Mouse (Mus musculus) embryonic facial prominence, embryonic 15.5 days (tissue): Measurements from ENCODE around the gene Srms. TPM values are rescaled to one million over a fixed set of nuclear protein-coding genes. Genes with fewer than 3 reads are reported as not detected.

Experiments
- ATAC-seq: fragments of 200-750 bp; cut with Nextera tagmentation; 2 replicates; pipeline ENCODE4 v1.8.0; 2017; ENCODE audit warnings: low read depth, moderate TSS enrichment; ENCODE audit not compliant: insufficient number of reproducible peaks, low FRiP score, low TSS enrichment
- H3K27ac ChIP-seq: fragments of 300-500 bp; sonication (generic); replicated peaks from 2 replicates; pipeline ENCODE4 v1.5.1; 2015; ENCODE audit warnings: mild to moderate bottlenecking, inconsistent platforms
- H3K27me3 ChIP-seq: fragments of 300-500 bp; sonication (generic); 2 replicates; pipeline ENCODE4 v1.6.1; 2015; ENCODE audit warnings: inconsistent platforms
- H3K36me3 ChIP-seq: fragments of 300-500 bp; sonication (generic); 2 replicates; pipeline ENCODE4 v1.6.1; 2015; ENCODE audit warnings: mild to moderate bottlenecking, inconsistent platforms
- H3K4me1 ChIP-seq: fragments of 300-500 bp; sonication (generic); 2 replicates; pipeline ENCODE4 v1.6.1; 2015; ENCODE audit warnings: inconsistent platforms
- H3K4me2 ChIP-seq: fragments of 300-500 bp; sonication (generic); replicated peaks from 2 replicates; pipeline ENCODE4 v1.6.1; 2015; ENCODE audit warnings: mild to moderate bottlenecking, inconsistent platforms
- H3K4me3 ChIP-seq: fragments of 300-500 bp; sonication (generic); replicated peaks from 2 replicates; pipeline ENCODE4 v1.5.1; 2015; ENCODE audit warnings: mild to moderate bottlenecking, inconsistent platforms
- H3K9ac ChIP-seq: fragments of 300-500 bp; sonication (generic); 2 replicates; pipeline ENCODE4 v1.6.1; 2015; ENCODE audit warnings: inconsistent platforms
- H3K9me3 ChIP-seq: fragments of 300-500 bp; sonication (generic); replicated peaks from 2 replicates; pipeline ENCODE4 v1.6.1; 2016; ENCODE audit warnings: inconsistent platforms
- WGBS: fragments of 180-500 bp; shearing (Covaris S2); methylation state at CpG from one replicate; pipeline ENCODE4 v1.1.7; 2015; 5-methylcytosine and 5-hydroxymethylcytosine counted together
- polyA plus RNA-seq: library from polyadenylated mRNA; unstranded; fragments of >200 nt; fragmentation: Nextera tagmentation; extraction: Ambion mirVana; gene quantifications from 2 replicates; pipeline ENCODE4 v1.2.1, GENCODE M21; 2015

Gene Srms
- polyA plus RNA-seq, 1 experiment from 2014 or later: 0.64 TPM

DNA sequence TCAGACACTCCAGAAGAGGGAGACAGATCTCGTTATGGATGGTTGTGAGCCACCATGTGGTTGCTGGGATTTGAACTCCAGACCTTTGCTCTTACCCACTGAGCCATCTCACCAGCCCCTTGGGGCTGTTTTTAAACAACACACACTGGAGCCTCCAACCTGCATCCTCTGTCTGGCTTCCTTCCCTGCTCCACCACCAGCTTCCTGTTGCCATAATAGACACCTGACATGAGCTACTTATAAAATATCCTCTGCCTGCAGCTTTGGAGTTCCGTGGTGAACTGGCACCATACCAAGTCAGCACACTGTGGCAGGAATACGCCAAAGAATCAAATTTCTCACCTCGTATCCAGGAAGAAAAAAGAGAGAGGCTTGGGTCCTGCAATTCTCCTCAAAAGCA is 52.2 kb downstream of the Srms start:
- H3K4me1 ChIP-seq: 0 out of 2 replicates have a peak, but pooled peaks cover 5% of the 10 kb centered on the region
- no peak for ATAC-seq
- no peak overlapping the region for H3K4me2 ChIP-seq
- no peak overlapping the region for H3K9ac ChIP-seq
- WGBS: 51% methylated on average over 4 of the region's 4 CpGs
- H3K4me3 ChIP-seq: no peak overlapping the region
- peaks cover 27% of the 10 kb centered on the region for H3K27me3 ChIP-seq
- no peak overlapping the region for H3K27ac ChIP-seq
- H3K36me3 ChIP-seq: no peaks in the 10 kb centered on the region
- no peaks in the 10 kb centered on the region for H3K9me3 ChIP-seq

DNA sequence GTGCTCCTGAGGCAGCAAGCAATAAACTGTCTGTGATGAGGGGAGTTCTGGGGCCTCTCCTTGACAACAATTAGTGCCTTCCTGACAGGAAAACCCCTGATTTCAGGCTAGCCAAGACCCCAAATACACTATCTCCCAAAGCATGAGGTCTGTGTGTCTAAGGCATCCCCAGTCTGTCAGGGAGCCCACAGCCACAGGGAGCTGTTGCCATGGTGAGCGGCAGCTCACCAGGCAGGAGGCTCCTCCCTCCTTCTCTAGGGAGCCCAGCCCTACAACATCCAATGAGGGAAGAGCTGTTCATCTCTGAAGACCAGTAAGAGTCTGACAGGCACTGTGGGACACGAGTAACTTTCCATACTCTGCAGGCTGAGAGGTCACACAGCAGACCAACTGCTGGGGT is 53.2 kb downstream of the Srms start:
- Histone ChIP-seq H3K27ac (no peak overlapping the region), H3K36me3 (no peaks in the 10 kb centered on the region), H3K9ac (no peak overlapping the region), H3K4me1 (0 out of 2 replicates have a peak, but pooled peaks cover 5% of the 10 kb centered on the region), H3K4me2 (no peak overlapping the region), H3K9me3 (no peaks in the 10 kb centered on the region), H3K27me3 (peaks cover 37% of the 10 kb centered on the region), H3K4me3 (no peak overlapping the region)
- 4% methylated on average over 2 of the region's 2 CpGs for WGBS
- ATAC-seq: peak; percentile 34; the same call in 1 of the 2 replicates

DNA sequence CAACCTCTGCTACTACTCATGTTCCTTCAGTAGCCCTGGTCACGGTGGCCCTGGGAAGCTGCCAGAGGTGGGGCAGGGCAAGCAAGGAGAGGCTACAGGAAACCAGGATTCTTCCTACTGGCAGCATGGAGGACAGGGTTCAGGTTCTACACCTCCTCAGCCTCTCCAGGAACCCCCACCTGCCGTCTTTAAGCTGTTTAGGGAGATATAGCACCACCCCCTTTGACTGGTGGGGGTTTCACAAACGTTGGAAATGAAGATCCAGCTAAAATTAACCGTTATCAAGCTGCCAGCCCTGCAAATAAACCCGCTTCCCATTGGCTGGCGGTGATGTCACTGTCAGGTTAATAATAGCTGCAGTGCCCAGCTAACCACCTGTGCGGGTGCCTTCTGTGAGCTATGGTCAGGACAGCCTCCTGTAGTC is 53.9 kb downstream of the Srms start:
- Histone ChIP-seq H3K4me1 (0 out of 2 replicates have a peak, but pooled peaks cover 5% of the 10 kb centered on the region), H3K9me3 (no peaks in the 10 kb centered on the region), H3K36me3 (no peaks in the 10 kb centered on the region), H3K27ac (no peak overlapping the region), H3K4me2 (no peak overlapping the region), H3K9ac (no peak overlapping the region), H3K4me3 (no peak overlapping the region), H3K27me3 (peaks cover 44% of the 10 kb centered on the region)
- WGBS: 49% methylated on average over 7 of the region's 7 CpGs
- ATAC-seq: no peak

DNA sequence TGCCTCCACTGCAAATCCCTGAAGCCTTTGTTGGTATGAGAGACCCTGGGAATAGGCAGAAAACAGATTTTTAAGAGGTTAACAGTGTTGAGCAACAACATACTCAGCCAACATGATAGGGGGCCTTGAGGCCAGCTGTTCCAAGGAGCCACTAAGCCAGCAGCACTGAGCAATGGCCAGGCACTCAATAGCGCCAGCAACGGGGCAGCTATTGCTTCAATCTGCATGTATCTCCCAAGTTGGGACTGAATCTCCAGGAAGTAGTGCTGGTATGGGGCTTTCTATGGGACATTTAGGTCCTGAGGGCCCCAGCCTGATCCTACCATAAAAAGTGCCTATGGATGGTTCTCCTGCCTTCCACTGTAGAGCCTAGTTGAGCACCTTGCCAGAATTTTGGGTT is 54.5 kb downstream of the Srms start:
- no peak for ATAC-seq
- no peak overlapping the region for H3K9ac ChIP-seq
- 89% methylated on average over 2 of the region's 2 CpGs for WGBS
- H3K9me3 ChIP-seq: no peaks in the 10 kb centered on the region
- 0 out of 2 replicates have a peak, but pooled peaks cover 5% of the 10 kb centered on the region for H3K4me1 ChIP-seq
- no peaks in the 10 kb centered on the region for H3K36me3 ChIP-seq
- H3K4me3 ChIP-seq: no peak overlapping the region
- H3K27ac ChIP-seq: no peak overlapping the region
- H3K4me2 ChIP-seq: no peak overlapping the region
- H3K27me3 ChIP-seq: peaks cover 48% of the 10 kb centered on the region

DNA sequence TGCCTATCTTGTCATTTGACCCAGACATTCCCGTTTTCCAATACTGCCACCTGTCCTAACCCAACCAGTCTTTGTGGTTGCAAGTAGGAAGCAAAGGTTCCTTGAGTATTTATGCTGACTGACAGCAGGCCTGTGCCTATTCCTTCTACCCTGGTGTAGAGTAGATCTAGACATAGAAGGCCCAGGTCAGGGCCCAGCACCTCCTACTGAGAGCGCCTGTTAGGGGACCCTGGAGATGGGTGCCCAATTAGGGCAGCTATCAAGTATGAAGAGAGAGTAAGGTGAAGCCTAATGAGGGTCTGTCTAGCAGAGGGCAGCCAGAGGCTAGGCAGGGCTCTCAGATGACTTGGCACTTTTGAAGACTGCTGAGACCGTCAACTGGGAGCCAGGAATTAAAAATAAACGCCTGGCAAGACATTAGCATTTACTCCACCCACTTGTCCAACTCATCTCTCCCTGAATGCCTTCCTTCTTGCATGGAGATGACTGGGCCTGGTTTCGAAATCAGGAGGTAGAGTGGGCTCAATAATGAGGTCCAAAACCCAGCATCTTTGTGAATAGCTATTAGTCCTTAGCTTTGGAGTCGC is 55.2 kb downstream of the Srms start:
- 72% methylated on average over 6 of the region's 6 CpGs for WGBS
- no peak overlapping the region for H3K27ac ChIP-seq
- H3K27me3 ChIP-seq: peaks cover 52% of the 10 kb centered on the region
- no peak for ATAC-seq
- H3K4me1 ChIP-seq: 0 out of 2 replicates have a peak, but pooled peaks cover 5% of the 10 kb centered on the region
- H3K9ac ChIP-seq: no peak overlapping the region
- H3K36me3 ChIP-seq: no peaks in the 10 kb centered on the region
- H3K4me2 ChIP-seq: no peak overlapping the region
- H3K4me3 ChIP-seq: no peak overlapping the region
- no peaks in the 10 kb centered on the region for H3K9me3 ChIP-seq

DNA sequence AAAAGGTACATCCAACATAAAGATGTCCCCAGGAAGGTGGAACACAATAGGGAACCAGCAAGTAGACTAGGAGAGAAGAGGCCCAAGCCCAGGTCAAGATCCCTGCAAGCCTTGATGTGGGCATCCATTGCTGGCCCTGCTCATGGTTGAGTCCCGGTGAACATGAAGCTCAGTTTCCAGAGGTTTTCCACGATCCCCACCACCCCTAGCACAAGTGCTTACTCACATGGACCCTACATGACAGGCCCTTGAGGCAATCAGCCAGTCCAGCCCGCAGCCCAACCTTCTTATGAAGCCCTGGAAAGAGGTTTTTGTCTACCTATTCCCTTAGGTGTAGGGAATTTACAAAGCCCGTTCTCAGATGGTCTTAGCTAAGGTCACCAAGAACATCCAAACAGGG is 55.8 kb downstream of the Srms start:
- H3K9me3 ChIP-seq: no peaks in the 10 kb centered on the region
- 71% methylated on average over 4 of the region's 4 CpGs for WGBS
- H3K27me3 ChIP-seq: peaks cover 55% of the 10 kb centered on the region
- no peak overlapping the region for H3K9ac ChIP-seq
- no peak overlapping the region for H3K4me2 ChIP-seq
- no peak overlapping the region for H3K27ac ChIP-seq
- 0 out of 2 replicates have a peak, but pooled peaks cover 5% of the 10 kb centered on the region for H3K4me1 ChIP-seq
- no peak for ATAC-seq
- H3K36me3 ChIP-seq: no peaks in the 10 kb centered on the region
- no peak overlapping the region; the same call in 1 of the 2 replicates for H3K4me3 ChIP-seq

DNA sequence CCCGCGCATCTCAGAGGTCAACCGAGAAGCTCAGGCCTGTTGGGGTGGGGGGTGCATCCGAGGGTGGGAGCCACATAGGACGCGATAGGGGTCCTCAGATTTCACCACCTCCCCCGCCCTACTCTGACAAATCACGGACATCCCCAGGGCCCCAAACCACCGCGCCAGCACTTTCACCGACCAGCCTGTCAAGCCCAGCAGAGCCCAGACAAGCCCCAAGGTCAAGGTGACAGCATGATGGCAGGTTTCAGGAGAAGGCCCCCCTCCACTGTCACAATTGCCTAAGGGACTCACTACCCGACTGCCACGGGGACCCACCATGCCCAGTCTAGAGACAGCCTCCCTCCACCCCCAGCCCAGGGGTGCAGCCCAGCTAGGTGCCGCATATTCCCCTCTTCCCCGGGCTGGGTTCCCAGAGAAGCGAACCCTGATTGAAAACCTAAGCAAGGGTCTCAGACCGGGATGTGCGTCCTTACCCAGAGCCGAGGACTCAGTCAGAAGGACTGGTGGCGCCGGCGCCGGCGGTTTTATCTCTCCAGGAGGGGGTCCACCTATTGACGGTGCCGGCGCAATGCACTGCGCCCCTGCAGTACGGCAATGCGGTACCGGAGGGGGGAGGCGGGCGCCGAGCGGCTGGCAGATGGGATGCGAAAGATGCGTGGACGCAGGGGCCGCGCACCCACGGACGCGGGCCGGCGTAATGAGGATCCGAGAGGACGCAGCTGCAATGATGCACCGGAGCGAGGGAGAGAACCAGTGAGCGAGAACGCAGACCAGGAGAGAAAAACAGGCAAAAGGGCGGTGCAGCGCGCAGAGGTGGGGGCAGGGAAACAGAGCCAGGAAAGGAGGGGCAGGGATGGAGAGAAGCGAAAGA is 56.5 kb downstream of the Srms start, which contains the start of gene Eef1a2:
Eef1a2 (minus strand) TSS at position 767 of the 874 bp plus-strand sequence.
- 3% methylated on average over 55 of the region's 55 CpGs for WGBS
- no peaks in the 10 kb centered on the region for H3K9me3 ChIP-seq
- H3K4me2 ChIP-seq: peak within 1 kb of the TSS; percentile 37
- no peak within 1 kb of the TSS for H3K9ac ChIP-seq
- 0 out of 2 replicates have a peak, but pooled peaks cover 5% of the 10 kb centered on the region for H3K4me1 ChIP-seq
- no peaks in the 10 kb centered on the region for H3K36me3 ChIP-seq
- H3K4me3 ChIP-seq: peak within 1 kb of the TSS; percentile 23
- peaks cover 55% of the 10 kb centered on the region for H3K27me3 ChIP-seq
- no peak for ATAC-seq
- H3K27ac ChIP-seq: no peak within 1 kb of the TSS

DNA sequence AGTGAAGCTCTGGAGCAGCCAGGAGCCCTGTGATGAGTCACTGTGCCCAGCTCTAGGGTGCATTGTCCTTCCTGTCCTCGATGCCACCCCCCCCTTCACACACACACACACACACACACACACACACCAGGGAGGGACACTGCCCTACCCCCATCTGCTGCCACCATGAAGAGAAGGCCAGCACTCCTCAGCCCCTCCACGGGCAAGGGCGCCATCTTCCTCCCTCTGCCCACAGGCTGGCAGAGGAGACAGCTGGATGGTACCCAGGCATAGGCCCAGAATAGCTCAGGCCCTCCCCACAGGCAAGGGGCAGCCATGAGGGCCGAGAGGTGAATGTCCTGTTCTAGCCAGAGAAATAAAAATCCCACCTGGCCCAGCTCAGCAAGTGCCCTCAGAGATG is 57.2 kb downstream of the Srms start:
- Histone ChIP-seq H3K9me3 (no peaks in the 10 kb centered on the region), H3K4me3 (no peak overlapping the region), H3K36me3 (no peaks in the 10 kb centered on the region), H3K9ac (no peak overlapping the region), H3K27ac (no peak overlapping the region), H3K27me3 (peaks cover 60% of the 10 kb centered on the region), H3K4me2 (no peak overlapping the region), H3K4me1 (0 out of 2 replicates have a peak, but pooled peaks cover 5% of the 10 kb centered on the region)
- 62% methylated on average over 4 of the region's 4 CpGs for WGBS
- ATAC-seq: no peak

Other genes with a start within 250 kb of the Srms start
- gene Arfgap1, start 246.0 kb downstream of the Srms start, polyA plus RNA-seq: 135 and 144 TPM in 2 replicates
- 3.3 and 3.5 TPM in 2 replicates for gene Col20a1, start 226.7 kb downstream of the Srms start, polyA plus RNA-seq
- gene Chrna4, start 169.6 kb downstream of the Srms start, polyA plus RNA-seq: 3.4 and 3.5 TPM in 2 replicates
- gene Kcnq2, start 77.9 kb downstream of the Srms start, polyA plus RNA-seq: 0.39 and 0.42 TPM in 2 replicates
- gene Eef1a2, start 56.2 kb downstream of the Srms start, polyA plus RNA-seq: 0.21 and 0.25 TPM in 2 replicates
- gene Ppdpf, start 25.9 kb downstream of the Srms start, polyA plus RNA-seq: 268 and 282 TPM in 2 replicates
- 1.5 and 1.6 TPM in 2 replicates for gene Ptk6, start 10.4 kb downstream of the Srms start, polyA plus RNA-seq
- 0.20 and 0.23 TPM in 2 replicates for gene Fndc11, start 6.8 kb upstream of the Srms start, polyA plus RNA-seq
- gene Helz2, start 28.8 kb upstream of the Srms start, polyA plus RNA-seq: 0.99 and 1.1 TPM in 2 replicates
- 14.7 and 14.8 TPM in 2 replicates for gene Gmeb2, start 74.8 kb upstream of the Srms start, polyA plus RNA-seq
- 16.2 and 24.7 TPM in 2 replicates for gene Stmn3, start 101.3 kb upstream of the Srms start, polyA plus RNA-seq
- 35.5 and 40.8 TPM in 2 replicates for gene Rtel1, start 106.6 kb upstream of the Srms start, polyA plus RNA-seq
- 43.2 and 44.3 TPM in 2 replicates for gene Zgpat, start 151.7 kb upstream of the Srms start, polyA plus RNA-seq
- 65.2 and 65.3 TPM in 2 replicates for gene Arfrp1, start 152.2 kb upstream of the Srms start, polyA plus RNA-seq
- gene Lime1, start 166.9 kb upstream of the Srms start, polyA plus RNA-seq: 23.6 and 24.7 TPM in 2 replicates
- 4.0 and 4.6 TPM in 2 replicates for gene Zbtb46, start 246.2 kb upstream of the Srms start, polyA plus RNA-seq